Mouse (Mus musculus) lung, adult 2 months (tissue): Measurements from ENCODE around the gene Timm9. TPM values are rescaled to one million over a fixed set of nuclear protein-coding genes. Genes with fewer than 3 reads are reported as not detected.
"Not testable (repeated sequence)": the region's sequence is repeated elsewhere in the genome, so short reads cannot be mapped to it uniquely, and the experiment has no call there.

ENCODE experiments used
- DNase-seq: peaks from one replicate; pipeline ENCODE4 v3.0.0; 2022
- H3K4me1 ChIP-seq: fragments of 200-500 bp; 2 replicates; pipeline ENCODE4 v1.6.1; 2011; ENCODE audit warnings: low read length; ENCODE audit not compliant: control insufficient read depth, insufficient read depth
- H3K4me3 ChIP-seq: fragments of 200-500 bp; replicated peaks from 2 replicates; pipeline ENCODE3; 2011; ENCODE audit warnings: low read depth, mild to moderate bottlenecking, control low read depth, low read length; ENCODE audit errors: extremely low read depth
- CTCF ChIP-seq: fragments of 200-500 bp; IDR thresholded peaks from 2 replicates; pipeline ENCODE4 v1.5.1; 2011; ENCODE audit warnings: mild to moderate bottlenecking, low read length, control low read depth; ENCODE audit not compliant: insufficient read depth
- POLR2A ChIP-seq: fragments of 200-500 bp; IDR thresholded peaks from 2 replicates; pipeline ENCODE4 v1.6.1; 2011; ENCODE audit warnings: low read depth, mild to moderate bottlenecking, control low read depth, low read length, borderline replicate concordance; ENCODE audit errors: extremely low read depth
- WGBS: fragments of 180-500 bp; shearing (Covaris S2); methylation state at CpG from one replicate; pipeline ENCODE4 v1.1.7; 2018; 5-methylcytosine and 5-hydroxymethylcytosine counted together
- polyA plus RNA-seq: library from polyadenylated mRNA; depleted of rRNA; stranded (reverse); fragments of >200 nt; gene quantifications from 2 replicates; pipeline ENCODE4 v1.2.3, GENCODE M21; 2012; rRNA removed

Gene Timm9
- polyA plus RNA-seq, 1 experiment = 7.9 TPM

DNA sequence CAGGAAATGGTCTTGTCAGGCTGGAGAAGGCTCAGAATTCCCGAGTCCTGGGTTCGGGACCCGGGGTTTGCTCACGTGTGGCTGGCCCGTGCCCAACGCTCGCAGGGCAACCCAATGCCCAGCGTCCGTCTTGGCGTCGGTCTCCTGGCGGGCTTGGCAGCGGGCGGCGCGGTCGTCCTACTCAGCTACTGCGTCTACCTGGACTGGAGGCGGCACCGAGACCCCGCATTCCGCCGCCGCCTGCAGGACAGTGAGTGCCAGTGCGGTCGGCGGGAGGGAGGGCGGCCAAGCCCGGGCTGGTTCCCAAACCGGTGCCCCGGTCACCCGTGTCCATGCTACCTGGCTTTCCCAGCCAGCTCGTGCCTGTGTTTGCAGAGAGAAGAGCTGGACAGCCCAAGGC, 25.2 kb downstream of the Timm9 start, which contains the start of gene Tomm20l:
Gene Tomm20l, plus strand, starts transcription at position 98 of the 400 bp plus-strand sequence.
- WGBS = 7% methylated on average over 33 of the region's 33 CpGs
- peak; percentile 39 for DNase-seq
- H3K4me3 ChIP-seq = no peak within 1 kb of the TSS
- TF ChIP-seq CTCF (no peak), POLR2A (no peak)
- no peaks in the 10 kb centered on the region for H3K4me1 ChIP-seq

DNA sequence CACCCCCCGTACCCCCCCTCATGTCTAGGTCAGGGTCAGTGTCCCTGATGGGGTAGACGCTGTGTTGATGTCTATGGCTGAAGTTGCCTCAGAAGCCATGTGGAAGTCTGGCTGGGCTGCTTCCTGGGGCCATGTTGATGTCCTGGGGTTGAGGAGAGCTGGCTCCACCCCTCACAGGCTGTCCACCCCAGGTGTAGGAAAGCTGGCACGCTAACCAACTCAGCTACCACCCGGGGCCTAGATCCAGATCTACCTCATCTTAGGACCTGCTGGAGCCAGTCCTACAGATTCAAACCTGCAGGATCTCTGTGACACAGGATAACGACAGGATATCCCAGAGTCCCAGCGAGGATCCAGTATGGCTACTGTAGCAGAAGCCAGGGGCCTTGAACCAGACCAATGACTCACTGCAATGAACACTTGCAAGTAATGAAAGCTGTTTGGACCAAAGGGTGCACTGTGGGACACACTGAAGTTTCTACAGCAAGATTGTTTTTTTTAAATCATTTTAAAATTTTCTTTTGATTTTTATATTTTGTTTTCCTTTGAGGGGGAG, 29.2 kb downstream of the Timm9 start:
- Histone ChIP-seq H3K4me3 (no peak overlapping the region), H3K4me1 (no peaks in the 10 kb centered on the region)
- no peak for TF ChIP-seq POLR2A
- no peak for TF ChIP-seq CTCF
- 84% methylated on average over 6 of the region's 6 CpGs for WGBS
- no peak for DNase-seq

DNA sequence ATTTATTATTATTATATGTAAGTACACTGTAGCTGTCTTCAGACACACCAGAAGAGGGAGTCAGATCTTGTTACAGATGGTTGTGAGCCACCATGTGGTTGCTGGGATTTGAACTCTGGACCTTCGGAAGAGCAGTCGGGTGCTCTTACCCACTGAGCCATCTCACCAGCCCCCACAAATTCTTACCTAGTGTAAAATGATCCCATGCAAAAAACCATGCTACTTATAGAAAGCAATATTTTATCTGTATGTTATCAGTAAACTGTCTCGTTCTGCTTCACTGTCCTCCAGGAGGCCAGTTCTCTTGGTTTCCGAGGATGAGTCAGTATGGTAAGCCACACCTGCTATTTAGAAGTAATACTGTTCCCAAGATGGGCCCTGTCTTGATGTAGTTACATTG, 32.2 kb downstream of the Timm9 start:
- WGBS = 80% methylated on average over 4 of the region's 4 CpGs
- not testable (repeated sequence) for H3K4me1 ChIP-seq, H3K4me3 ChIP-seq, DNase-seq

DNA sequence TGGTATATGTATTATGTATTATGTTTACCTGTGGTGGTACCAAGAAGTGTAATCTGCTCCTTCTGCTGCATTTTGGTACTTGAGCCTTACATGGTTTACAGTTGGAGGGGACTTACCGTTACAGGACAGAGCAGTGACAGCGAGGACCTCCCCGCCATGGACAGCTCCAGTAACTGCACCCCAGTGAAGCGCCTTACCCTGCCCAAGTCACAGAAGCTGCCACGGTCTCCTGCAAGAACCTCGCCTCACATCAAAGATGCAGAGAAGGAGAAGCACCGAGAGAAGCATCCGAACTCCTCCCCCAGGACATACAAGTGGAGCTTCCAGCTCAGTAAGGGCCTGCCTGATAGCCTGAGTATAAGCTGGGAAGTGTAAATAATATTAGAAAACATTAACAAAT, 50.2 kb downstream of the Timm9 start:
- WGBS = 91% methylated on average over 8 of the region's 8 CpGs
- H3K4me1 ChIP-seq = no peaks in the 10 kb centered on the region
- no peak overlapping the region for H3K4me3 ChIP-seq
- no peak for DNase-seq
- TF ChIP-seq POLR2A = no peak
- no peak for TF ChIP-seq CTCF

Other genes starting within 250 kb of the Timm9 start
- gene Actr10, start 198.8 kb downstream of the Timm9 start, polyA plus RNA-seq = 11.7 and 26.5 TPM in 2 replicates
- 14.9 and 30.0 TPM in 2 replicates for gene Psma3, start 162.1 kb downstream of the Timm9 start, polyA plus RNA-seq
- 4.1 and 5.4 TPM in 2 replicates for gene Arid4a, start 120.7 kb downstream of the Timm9 start, polyA plus RNA-seq
- gene Tomm20l, start 25.3 kb downstream of the Timm9 start, polyA plus RNA-seq = not detected in 2 replicates
- gene 2700049A03Rik, start 164 bp upstream of the Timm9 start, polyA plus RNA-seq = 1.9 and 2.3 TPM in 2 replicates
- 7.5 and 8.7 TPM in 2 replicates for gene Dact1, start 173.2 kb upstream of the Timm9 start, polyA plus RNA-seq